Mouse (Mus musculus) MEL (cell line): ENCODE measurements around the gene Ksr1. TPM values are rescaled to one million over a fixed set of nuclear protein-coding genes. Genes with fewer than 3 reads are reported as not detected.

Experiments used
- DNase-seq: peaks from one replicate; pipeline ENCODE4 v3.0.0; 2011; ENCODE audit warnings: low read depth, low spot score
- H3K27ac ChIP-seq: 2 replicates; pipeline ENCODE4 v1.5.1; 2012; ENCODE audit warnings: low read depth, mild to moderate bottlenecking, control low read depth, low read length, moderate library complexity; ENCODE audit not compliant: control insufficient read depth
- H3K27me3 ChIP-seq, 2 experiments: fragments of 150-350 bp in 1 of 2; sonication (generic) in 1 of 2; 2 replicates each; pipeline ENCODE4 v1.6.1; 2012; ENCODE audit warnings: low read length in 2 of 2, mild to moderate bottlenecking in 2 of 2, improper control_type of control experiment in 1 of 2, moderate library complexity in 1 of 2; ENCODE audit not compliant: insufficient read depth in 2 of 2, control insufficient read depth in 1 of 2
- H3K36me3 ChIP-seq, 2 experiments: 2 replicates each; pipeline ENCODE4 v1.6.1; 2012 to 2014; ENCODE audit warnings: low read length in 2 of 2, improper control_type of control experiment in 1 of 2, inconsistent platforms in 1 of 2, mild to moderate bottlenecking in 1 of 2; ENCODE audit not compliant: insufficient read depth in 2 of 2, control insufficient read depth in 1 of 2
- H3K4me1 ChIP-seq, 2 experiments: fragments of 150-350 bp in 1 of 2; sonication (generic) in 1 of 2; 2 replicates each; pipeline ENCODE4 v1.6.1; 2012; ENCODE audit warnings: low read length in 2 of 2, improper control_type of control experiment in 1 of 2, mild to moderate bottlenecking in 1 of 2; ENCODE audit not compliant: insufficient read depth in 2 of 2, control insufficient read depth in 1 of 2
- H3K4me3 ChIP-seq, 2 experiments: fragments of 150-350 bp in 1 of 2; sonication (generic) in 1 of 2; 2 replicates each; pipeline ENCODE4 v1.5.1; 2012; ENCODE audit warnings: low read depth in 2 of 2, low read length in 2 of 2, mild to moderate bottlenecking in 2 of 2, moderate library complexity in 2 of 2, control low read depth in 1 of 2, improper control_type of control experiment in 1 of 2; ENCODE audit not compliant: control insufficient read depth in 1 of 2, insufficient read depth in 1 of 2
- H3K79me2 ChIP-seq: 2 replicates; pipeline ENCODE4 v1.6.1; 2012; ENCODE audit warnings: mild to moderate bottlenecking, low read length, moderate library complexity; ENCODE audit not compliant: control insufficient read depth, poor library complexity, insufficient read depth
- H3K9ac ChIP-seq: 2 replicates; pipeline ENCODE4 v1.6.1; 2012; ENCODE audit warnings: low read depth, mild to moderate bottlenecking, control low read depth, low read length, moderate library complexity; ENCODE audit not compliant: control insufficient read depth, poor library complexity, severe bottlenecking
- H3K9me3 ChIP-seq: fragments of 150-350 bp; sonication (generic); replicated peaks from 2 replicates; pipeline ENCODE4 v1.6.1; 2012; ENCODE audit warnings: mild to moderate bottlenecking, low read length, improper control_type of control experiment, moderate library complexity; ENCODE audit not compliant: insufficient read depth
- BHLHE40 ChIP-seq: IDR thresholded peaks from 2 replicates; pipeline ENCODE4 v1.6.1; 2012; ENCODE audit warnings: low read depth, mild to moderate bottlenecking, inconsistent platforms, low read length, improper control_type of control experiment, borderline replicate concordance
- ELF1 ChIP-seq: IDR thresholded peaks from 2 replicates; pipeline ENCODE4 v1.6.1; 2014; ENCODE audit warnings: low read depth, mild to moderate bottlenecking, inconsistent platforms, low read length, improper control_type of control experiment, moderate library complexity
- ETS1 ChIP-seq: IDR thresholded peaks from 2 replicates; pipeline ENCODE4 v1.6.1; 2012; ENCODE audit warnings: low read depth, mild to moderate bottlenecking, inconsistent platforms, low read length, improper control_type of control experiment, moderate library complexity
- GATA1 ChIP-seq: IDR thresholded peaks from 2 replicates; pipeline ENCODE4 v1.6.1; 2011; ENCODE audit warnings: low read depth, low read length, improper control_type of control experiment
- JUND ChIP-seq: IDR thresholded peaks from 2 replicates; pipeline ENCODE4 v1.6.1; 2011; ENCODE audit warnings: low read depth, mild to moderate bottlenecking, improper control_type of control experiment, low read length
- KAT2A ChIP-seq: conservative IDR thresholded peaks from 2 replicates; pipeline ENCODE4 v1.6.1; 2012; ENCODE audit warnings: low read depth, low read length, improper control_type of control experiment, inconsistent platforms
- MAX ChIP-seq: IDR thresholded peaks from 2 replicates; pipeline ENCODE4 v1.6.1; 2011; ENCODE audit warnings: low read length, improper control_type of control experiment
- MAZ ChIP-seq: IDR thresholded peaks from 2 replicates; pipeline ENCODE4 v1.6.1; 2012; ENCODE audit warnings: low read depth, mild to moderate bottlenecking, inconsistent platforms, low read length, improper control_type of control experiment
- MYB ChIP-seq: IDR thresholded peaks from 2 replicates; pipeline ENCODE4 v1.6.1; 2011; ENCODE audit warnings: mild to moderate bottlenecking, low read depth, low read length, improper control_type of control experiment
- MYC ChIP-seq: IDR thresholded peaks from 2 replicates; pipeline ENCODE4 v1.6.1; 2011; ENCODE audit warnings: low read depth, mild to moderate bottlenecking, low read length, improper control_type of control experiment, moderate library complexity
- NRF1 ChIP-seq: IDR thresholded peaks from 2 replicates; pipeline ENCODE4 v1.6.1; 2014; ENCODE audit warnings: low read depth, mild to moderate bottlenecking, inconsistent platforms, low read length, improper control_type of control experiment, moderate library complexity; ENCODE audit not compliant: poor library complexity, insufficient read depth, severe bottlenecking
- POLR2A ChIP-seq, 2 experiments: IDR thresholded peaks; 2 replicates each; pipeline ENCODE4 v1.6.1; 2011 to 2012; ENCODE audit warnings: low read length in 2 of 2, mild to moderate bottlenecking in 2 of 2, control low read depth in 1 of 2, improper control_type of control experiment in 1 of 2, low read depth in 1 of 2, moderate library complexity in 1 of 2; ENCODE audit not compliant: control insufficient read depth in 1 of 2, insufficient read depth in 1 of 2, poor library complexity in 1 of 2
- POLR2AphosphoS2 ChIP-seq: IDR thresholded peaks from 2 replicates; pipeline ENCODE4 v1.6.1; 2011; ENCODE audit warnings: low read length, improper control_type of control experiment
- RAD21 ChIP-seq: IDR thresholded peaks from 2 replicates; pipeline ENCODE4 v1.6.1; 2011; ENCODE audit warnings: mild to moderate bottlenecking, low read depth, low read length, improper control_type of control experiment
- RCOR1 ChIP-seq: IDR thresholded peaks from 2 replicates; pipeline ENCODE4 v1.6.1; 2012; ENCODE audit warnings: low read depth, mild to moderate bottlenecking, inconsistent platforms, low read length, improper control_type of control experiment
- SIN3A ChIP-seq: IDR thresholded peaks from 2 replicates; pipeline ENCODE4 v1.6.1; 2012; ENCODE audit warnings: low read length, improper control_type of control experiment, inconsistent platforms
- TAL1 ChIP-seq: IDR thresholded peaks from 2 replicates; pipeline ENCODE4 v1.6.1; 2012; ENCODE audit warnings: mild to moderate bottlenecking, inconsistent platforms, low read length, moderate library complexity, mixed read lengths
- TBP ChIP-seq: IDR thresholded peaks from 2 replicates; pipeline ENCODE4 v1.8.0; 2011; ENCODE audit warnings: low read depth, low read length, improper control_type of control experiment
- TCF12 ChIP-seq: IDR thresholded peaks from 2 replicates; pipeline ENCODE4 v1.6.1; 2014; ENCODE audit warnings: low read depth, mild to moderate bottlenecking, inconsistent platforms, low read length, improper control_type of control experiment, moderate library complexity
- UBTF ChIP-seq: IDR thresholded peaks from 2 replicates; pipeline ENCODE4 v1.6.1; 2012; ENCODE audit warnings: low read depth, mild to moderate bottlenecking, inconsistent platforms, low read length, improper control_type of control experiment, moderate library complexity, borderline replicate concordance; ENCODE audit not compliant: insufficient read depth
- USF1 ChIP-seq: IDR thresholded peaks from 2 replicates; pipeline ENCODE4 v1.6.1; 2014; ENCODE audit warnings: low read depth, mild to moderate bottlenecking, inconsistent platforms, low read length, improper control_type of control experiment, moderate library complexity
- ZNF384 ChIP-seq: IDR thresholded peaks from 2 replicates; pipeline ENCODE4 v1.6.1; 2012; ENCODE audit warnings: low read depth, mild to moderate bottlenecking, inconsistent platforms, low read length, improper control_type of control experiment
- polyA plus RNA-seq, 2 experiments: library from polyadenylated mRNA; stranded (reverse) in 1 of 2; unstranded in 1 of 2; fragments of >175 nt in 1 of 2; fragments of >200 nt in 1 of 2; gene quantifications; 2 replicates each; pipeline versions ENCODE4 v1.2.1 to v1.2.4; 2012; ENCODE audit warnings: low replicate concordance in 2 of 2, low read depth in 1 of 2; ENCODE audit not compliant: insufficient read length in 2 of 2, insufficient read depth in 1 of 2, missing spikeins in 1 of 2
- total RNA-seq: library from RNA; depleted of rRNA; stranded (reverse); fragments of 300-350 nt; gene quantifications from 2 replicates; pipeline ENCODE4 v1.2.3, GENCODE M21; 2012

Gene Ksr1
- total and polyA plus RNA-seq, 3 experiments: 9.7 to 18.4 TPM; not detected in 1

DNA sequence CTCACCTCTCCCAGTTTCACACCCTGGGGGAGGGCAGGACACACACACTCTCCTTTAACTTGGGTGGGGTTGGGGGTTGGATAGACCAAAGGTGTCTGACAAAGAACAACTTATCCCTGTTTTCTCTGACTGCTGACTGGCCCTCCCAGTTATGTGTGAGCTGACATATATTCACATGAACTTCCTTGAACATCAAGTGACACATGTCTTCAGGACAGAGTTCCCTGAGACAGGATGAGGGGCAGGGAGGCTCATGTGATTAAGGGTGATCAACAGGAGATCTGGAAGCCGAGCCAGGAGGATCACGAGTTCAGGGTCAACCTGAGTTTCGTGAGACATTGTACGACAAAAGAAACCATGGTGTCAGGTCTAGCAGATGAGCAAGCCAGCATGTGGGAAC is 35.7 kb upstream of the Ksr1 start:
- Histone ChIP-seq H3K4me1 (peaks cover 0 to 6% of the 10 kb centered on the region in 2 experiments; a peak in 2 of 4 replicates), H3K27ac (no peak overlapping the region), H3K79me2 (no peaks in the 10 kb centered on the region), H3K36me3 (no peaks in the 10 kb centered on the region), H3K9ac (no peak overlapping the region), H3K9me3 (no peaks in the 10 kb centered on the region), H3K27me3 (peaks cover 0 to 8% of the 10 kb centered on the region in 2 experiments; a peak in 1 of 4 replicates), H3K4me3 (no peak overlapping the region)
- TF ChIP-seq POLR2AphosphoS2 (no peak), MAZ (no peak)
- DNase-seq: no peak

DNA sequence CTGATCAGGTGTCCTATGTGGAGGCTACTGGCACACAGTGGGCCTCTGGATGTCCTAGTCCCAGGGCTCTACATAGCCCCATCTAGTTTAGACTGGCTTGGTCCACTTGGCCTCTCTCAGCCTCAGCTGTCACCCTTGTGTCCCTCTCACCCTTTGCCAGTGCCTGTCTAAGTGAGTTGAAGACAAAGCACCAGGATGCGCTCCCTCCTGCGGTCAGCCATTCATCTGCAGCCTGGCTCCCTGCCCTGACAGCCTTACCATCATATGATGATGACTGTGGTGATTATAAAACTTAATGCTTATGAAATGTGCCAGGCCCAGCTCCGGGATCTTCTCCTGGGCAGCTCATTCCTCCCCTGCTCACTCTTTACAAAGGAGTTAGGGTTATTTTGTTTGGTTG is 30.5 kb upstream of the Ksr1 start:
- no peak overlapping the region for H3K27ac ChIP-seq
- no peaks in the 10 kb centered on the region for H3K9me3 ChIP-seq
- no peaks in the 10 kb centered on the region for H3K4me1 ChIP-seq
- H3K4me3 ChIP-seq: no peak overlapping the region
- H3K27me3 ChIP-seq: peaks cover 0 to 8% of the 10 kb centered on the region in 2 experiments; a peak in 1 of 4 replicates
- no peaks in the 10 kb centered on the region for H3K79me2 ChIP-seq
- H3K36me3 ChIP-seq: no peaks in the 10 kb centered on the region
- no peak overlapping the region for H3K9ac ChIP-seq
- TF ChIP-seq BHLHE40: no peak
- no peak for TF ChIP-seq TBP
- TF ChIP-seq USF1: no peak
- no peak for TF ChIP-seq ETS1
- no peak for TF ChIP-seq MAZ
- no peak for TF ChIP-seq GATA1
- no peak for TF ChIP-seq NRF1
- TF ChIP-seq KAT2A: no peak
- TF ChIP-seq RAD21: no peak
- no peak for TF ChIP-seq TCF12
- no peak for DNase-seq

DNA sequence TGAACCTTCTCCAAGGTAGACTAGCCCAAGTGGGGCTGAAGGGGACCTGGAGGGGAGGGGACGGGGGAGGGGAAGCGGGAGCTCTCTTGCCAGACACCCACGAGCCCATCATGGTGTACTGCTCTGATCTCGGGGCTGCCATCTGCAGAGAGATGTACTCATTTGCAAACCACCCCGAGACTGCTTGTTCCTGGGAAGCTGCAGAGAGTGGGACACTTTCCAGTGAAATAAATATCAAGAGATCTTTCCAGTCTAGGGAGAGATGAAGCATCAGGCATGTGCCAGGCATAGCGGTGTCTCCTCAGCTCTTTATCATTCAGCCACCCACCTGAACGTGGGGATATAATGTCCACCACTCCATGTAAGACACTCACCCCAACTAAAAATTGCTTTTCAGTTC is 25.8 kb upstream of the Ksr1 start:
- H3K27ac ChIP-seq: no peak overlapping the region
- no peaks in the 10 kb centered on the region for H3K27me3 ChIP-seq
- H3K4me3 ChIP-seq: no peak overlapping the region
- H3K4me1 ChIP-seq: peaks cover 0 to 5% of the 10 kb centered on the region in 2 experiments; a peak in 1 of 4 replicates
- no peaks in the 10 kb centered on the region for H3K79me2 ChIP-seq
- no peak for TF ChIP-seq JUND
- TF ChIP-seq MAX: no peak
- TF ChIP-seq TBP: no peak
- TF ChIP-seq UBTF: no peak
- TF ChIP-seq NRF1: no peak
- no peak for TF ChIP-seq RAD21
- TF ChIP-seq ELF1: no peak
- TF ChIP-seq ZNF384: no peak
- no peak for TF ChIP-seq POLR2AphosphoS2
- no peak for TF ChIP-seq POLR2A (IDR thresholded peaks at IDR 0.05; ENCODE audit: control insufficient read depth in 1 of 2, insufficient read depth in 1 of 2, low read depth in 1 of 2, low read length in 2 of 2, poor library complexity in 1 of 2)
- no peak for TF ChIP-seq SIN3A
- TF ChIP-seq MYC: no peak
- TF ChIP-seq MYB: no peak
- TF ChIP-seq TAL1: no peak
- no peak for TF ChIP-seq RCOR1
- no peaks in the 10 kb centered on the region for H3K36me3 ChIP-seq
- H3K9me3 ChIP-seq: no peaks in the 10 kb centered on the region
- no peak for DNase-seq
- H3K9ac ChIP-seq: no peak overlapping the region
